Mouse (Mus musculus) limb, embryonic 10.5 days (tissue): ENCODE results near the gene Vmn1r10. TPM values are rescaled to one million over a fixed set of nuclear protein-coding genes. Genes with fewer than 3 reads are reported as not detected.

Source experiments
- DNase-seq: peaks from one replicate; pipeline ENCODE4 v3.0.0-alpha.2; 2017; ENCODE audit warnings: low spot score
- H3K27ac ChIP-seq: fragments of 300-500 bp; sonication (generic); 2 replicates; pipeline ENCODE4 v1.5.1; 2016; ENCODE audit warnings: mild to moderate bottlenecking
- H3K27me3 ChIP-seq: fragments of 300-500 bp; sonication (generic); 2 replicates; pipeline ENCODE4 v1.6.1; 2016; ENCODE audit warnings: low read depth, mild to moderate bottlenecking; ENCODE audit not compliant: poor library complexity, severe bottlenecking
- H3K36me3 ChIP-seq: fragments of 300-500 bp; sonication (generic); 2 replicates; pipeline ENCODE4 v1.6.1; 2016; ENCODE audit warnings: mild to moderate bottlenecking, moderate library complexity
- H3K4me1 ChIP-seq: fragments of 300-500 bp; sonication (generic); 2 replicates; pipeline ENCODE4 v1.6.1; 2016
- H3K4me3 ChIP-seq: fragments of 300-500 bp; sonication (generic); 2 replicates; pipeline ENCODE4 v1.5.1; 2016; ENCODE audit warnings: mild to moderate bottlenecking, moderate library complexity
- H3K9me3 ChIP-seq: fragments of 300-500 bp; sonication (generic); replicated peaks from 2 replicates; pipeline ENCODE4 v1.6.1; 2016; ENCODE audit warnings: mild to moderate bottlenecking
- WGBS: fragments of 180-500 bp; shearing (Covaris S2); methylation state at CpG from one replicate; pipeline ENCODE4 v1.1.7; 2016; 5-methylcytosine and 5-hydroxymethylcytosine counted together
- polyA plus RNA-seq: library from polyadenylated mRNA; unstranded; fragments of >200 nt; fragmentation: Nextera tagmentation; extraction: Ambion mirVana; gene quantifications from 2 replicates; pipeline ENCODE4 v1.2.1, GENCODE M21; 2016

Gene Vmn1r10
- polyA plus RNA-seq: not detected in 2 replicates

- DNase-seq: no peak
- Histone ChIP-seq H3K36me3 (no peaks in the 10 kb centered on the region), H3K4me1 (no peaks in the 10 kb centered on the region), H3K4me3 (no peak within 1 kb of the TSS), H3K27me3 (no peaks in the 10 kb centered on the region), H3K27ac (no peak within 1 kb of the TSS), H3K9me3 (no peaks in the 10 kb centered on the region)
- WGBS: 86% methylated on average over 3 of the region's 3 CpGs
These were observed at the start of gene Vmn1r10 for GRCm38 (mm10) chr6:57109154-57109553. Gene Vmn1r10 (plus strand): TSS chr6:57109454.

DNA sequence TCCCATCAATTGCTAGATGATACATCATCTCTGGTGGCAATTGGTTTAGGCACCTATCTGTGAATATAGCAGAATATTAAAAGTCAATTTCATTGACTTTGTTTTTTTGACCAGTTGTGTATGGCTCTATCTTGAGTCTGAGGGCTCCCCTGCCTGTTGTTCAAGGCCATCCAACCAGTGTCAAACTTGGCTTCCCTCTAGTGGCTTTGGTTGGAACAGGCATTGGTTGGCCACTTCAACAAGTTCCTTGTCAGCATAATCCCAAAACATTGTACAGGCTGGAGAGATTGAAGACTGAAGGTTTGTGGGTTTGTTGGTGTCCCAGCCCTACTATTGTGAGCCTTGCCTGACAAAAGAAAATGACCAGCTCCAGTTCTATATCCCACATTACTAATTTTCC, 45.5 kb upstream of the Vmn1r10 start:
- no peak overlapping the region for H3K27ac ChIP-seq
- no peaks in the 10 kb centered on the region for H3K27me3 ChIP-seq
- DNase-seq: no peak
- H3K4me3 ChIP-seq: no peak overlapping the region
- H3K4me1 ChIP-seq: no peaks in the 10 kb centered on the region
- H3K9me3 ChIP-seq: no peaks in the 10 kb centered on the region
- H3K36me3 ChIP-seq: no peaks in the 10 kb centered on the region

GRCm38 (mm10) chr6:57066487-57066886, 42.8 kb upstream of the Vmn1r10 start, which contains the start of gene Vmn1r9:
Gene Vmn1r9 (plus strand): TSS chr6:57066787.
- Histone ChIP-seq H3K36me3 (no peaks in the 10 kb centered on the region), H3K4me1 (no peaks in the 10 kb centered on the region), H3K9me3 (no peaks in the 10 kb centered on the region), H3K27me3 (no peaks in the 10 kb centered on the region), H3K4me3 (no peak within 1 kb of the TSS), H3K27ac (no peak within 1 kb of the TSS)
- whole genome bisulfite sequencing: 87% methylated on average over 2 of the region's 2 CpGs
- DNase-seq: no peak

DNA sequence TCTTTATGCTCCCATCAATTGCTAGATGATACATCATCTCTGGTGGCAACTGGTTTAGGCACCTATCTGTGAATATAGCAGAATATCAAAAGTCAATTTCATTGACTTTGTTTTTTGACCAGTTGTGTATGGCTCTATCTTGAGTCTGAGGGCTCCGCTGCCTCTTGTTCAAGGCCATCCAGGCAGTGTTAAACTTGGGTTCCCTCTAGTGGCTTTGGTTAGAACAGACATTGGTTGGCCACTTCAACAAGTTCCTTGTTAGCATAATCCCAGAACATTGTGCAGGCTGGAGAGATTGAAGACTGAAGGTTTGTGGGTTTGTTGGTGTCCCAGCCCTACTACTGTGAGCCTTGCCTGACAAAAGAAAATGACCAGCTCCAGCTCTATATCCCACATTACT, 2.9 kb upstream of the Vmn1r10 start:
- no peaks in the 10 kb centered on the region for H3K9me3 ChIP-seq
- 77% methylated on average over 1 of the region's 1 CpGs for WGBS
- no peak overlapping the region for H3K27ac ChIP-seq
- no peaks in the 10 kb centered on the region for H3K27me3 ChIP-seq
- no peaks in the 10 kb centered on the region for H3K4me1 ChIP-seq
- no peak overlapping the region for H3K4me3 ChIP-seq
- DNase-seq: no peak
- H3K36me3 ChIP-seq: no peaks in the 10 kb centered on the region

- no peak for DNase-seq
- 87% methylated on average over 1 of the region's 1 CpGs for WGBS
- H3K4me1 ChIP-seq: no peaks in the 10 kb centered on the region
- H3K4me3 ChIP-seq: no peak within 1 kb of the TSS
- no peaks in the 10 kb centered on the region for H3K9me3 ChIP-seq
- H3K27me3 ChIP-seq: no peaks in the 10 kb centered on the region
- H3K36me3 ChIP-seq: no peaks in the 10 kb centered on the region
- no peak within 1 kb of the TSS for H3K27ac ChIP-seq
These were observed 23.9 kb downstream of the Vmn1r10 start, which contains the start of gene Vmn1r11 for GRCm38 (mm10) chr6:57133155-57133554. Gene Vmn1r11 (plus strand): TSS chr6:57133455.

DNA sequence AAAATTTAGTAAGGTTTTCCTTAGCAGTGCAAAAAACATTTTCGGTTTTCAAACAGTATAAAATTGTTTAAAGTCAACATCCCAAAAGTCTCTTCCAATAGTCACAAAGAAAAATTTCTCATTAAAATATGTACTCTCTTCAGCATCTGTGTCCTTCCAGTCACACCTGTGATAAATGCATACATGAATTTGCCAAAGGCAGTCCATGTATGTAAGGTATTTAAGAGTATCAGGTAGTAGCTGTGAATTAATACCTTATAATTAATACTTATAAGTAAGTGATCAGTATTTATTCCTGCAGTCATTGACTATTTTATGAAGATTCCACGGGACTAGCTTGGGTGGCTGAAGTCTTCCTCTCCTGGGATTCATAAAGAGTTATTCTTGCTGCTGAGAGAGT, 47.4 kb downstream of the Vmn1r10 start, which contains the start of gene Vmn1r12:
Gene Vmn1r12 (plus strand): TSS at position 301 of the 400 bp plus-strand sequence.
- Histone ChIP-seq H3K9me3 (no peaks in the 10 kb centered on the region), H3K27ac (no peak within 1 kb of the TSS), H3K4me1 (no peaks in the 10 kb centered on the region), H3K36me3 (no peaks in the 10 kb centered on the region), H3K4me3 (no peak within 1 kb of the TSS), H3K27me3 (no peaks in the 10 kb centered on the region)
- DNase-seq: no peak
- WGBS: 86% methylated on average over 2 of the region's 2 CpGs

Other genes starting within 250 kb of the Vmn1r10 start
- gene Nt5c3, start 185.5 kb upstream of the Vmn1r10 start, polyA plus RNA-seq: 54.1 and 61.5 TPM in 2 replicates
- 0.31 TPM in 1 of 2 replicates, not detected in the other for gene Vmn1r4, start 185.4 kb upstream of the Vmn1r10 start, polyA plus RNA-seq
- gene Vmn1r5, start 139.2 kb upstream of the Vmn1r10 start, polyA plus RNA-seq: not detected in 2 replicates
- not detected in 2 replicates for gene Vmn1r6, start 112.2 kb upstream of the Vmn1r10 start, polyA plus RNA-seq
- gene Vmn1r7, start 84.1 kb upstream of the Vmn1r10 start, polyA plus RNA-seq: not detected in 2 replicates
- gene Vmn1r8, start 77.2 kb upstream of the Vmn1r10 start, polyA plus RNA-seq: not detected in 2 replicates
- not detected in 2 replicates for gene Vmn1r9, start 42.7 kb upstream of the Vmn1r10 start, polyA plus RNA-seq
- gene Vmn1r11, start 24.0 kb downstream of the Vmn1r10 start, polyA plus RNA-seq: not detected in 2 replicates
- not detected in 2 replicates for gene Vmn1r12, start 47.5 kb downstream of the Vmn1r10 start, polyA plus RNA-seq
- not detected in 2 replicates for gene Vmn1r13, start 93.8 kb downstream of the Vmn1r10 start, polyA plus RNA-seq
- not detected in 2 replicates for gene Vmn1r14, start 122.2 kb downstream of the Vmn1r10 start, polyA plus RNA-seq
- gene Vmn1r15, start 148.5 kb downstream of the Vmn1r10 start, polyA plus RNA-seq: not detected in 2 replicates
- gene Vmn1r16, start 220.0 kb downstream of the Vmn1r10 start, polyA plus RNA-seq: not detected in 2 replicates